Mouse (Mus musculus): ENCODE measurements around the gene Pcx. TPM values are rescaled to one million over a fixed set of nuclear protein-coding genes. Genes with fewer than 3 reads are reported as not detected.

The Pcx gene
- polyA plus RNA-seq, 1 experiment from 2014 or later = 28.9 TPM

DNA sequence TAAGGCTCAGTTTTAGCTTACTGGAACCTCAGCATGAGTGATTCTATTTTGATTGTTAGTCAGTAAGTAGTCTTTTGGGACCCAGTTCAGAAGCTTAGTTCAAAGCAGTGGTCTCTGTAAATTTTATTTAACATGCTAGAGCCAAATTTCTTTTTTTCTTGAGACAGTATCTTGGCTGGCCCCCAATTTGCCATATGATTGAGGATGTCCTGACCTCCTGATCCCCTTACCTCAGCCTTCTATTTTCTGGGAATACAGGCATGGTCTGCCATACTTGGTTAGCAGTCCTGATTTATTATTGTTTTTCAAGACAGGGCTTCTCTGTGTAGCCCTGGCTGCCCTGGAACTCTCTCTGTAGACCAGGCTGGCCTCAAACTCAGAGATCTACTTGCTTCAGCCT is 25.6 kb downstream of the Pcx start:
- ATAC-seq (ENCODE audit: low FRiP score, low TSS enrichment) = no peak
- no peak for DNase-seq (ENCODE audit: low spot score)
- no peaks in the 10 kb centered on the region for H3K9me3 ChIP-seq (ENCODE audit: control insufficient read depth, low read length)
- TF ChIP-seq EP300 (optimal IDR thresholded peaks at IDR 0.05) (no peak), CTCF (IDR thresholded peaks at IDR 0.05; ENCODE audit: low read depth) (no peak)
- H3K27me3 ChIP-seq (ENCODE audit: control insufficient read depth, insufficient read depth, low read length) = no peaks in the 10 kb centered on the region
- no peaks in the 10 kb centered on the region for H3K4me1 ChIP-seq (replicated peaks; ENCODE audit: control insufficient read depth, insufficient read depth)
- no peak overlapping the region for H3K4me2 ChIP-seq (replicated peaks; ENCODE audit: low read depth)
- no peak overlapping the region for H3K4me3 ChIP-seq (ENCODE audit: low read depth, low read length)
- no peaks in the 10 kb centered on the region for H3K36me3 ChIP-seq (ENCODE audit: control insufficient read depth, insufficient read depth, low read length)
- no peak overlapping the region for H3K9ac ChIP-seq (ENCODE audit: low read length)
- H3K27ac ChIP-seq (replicated peaks) = no peak overlapping the region; the same call in 1 of the 2 replicates

DNA sequence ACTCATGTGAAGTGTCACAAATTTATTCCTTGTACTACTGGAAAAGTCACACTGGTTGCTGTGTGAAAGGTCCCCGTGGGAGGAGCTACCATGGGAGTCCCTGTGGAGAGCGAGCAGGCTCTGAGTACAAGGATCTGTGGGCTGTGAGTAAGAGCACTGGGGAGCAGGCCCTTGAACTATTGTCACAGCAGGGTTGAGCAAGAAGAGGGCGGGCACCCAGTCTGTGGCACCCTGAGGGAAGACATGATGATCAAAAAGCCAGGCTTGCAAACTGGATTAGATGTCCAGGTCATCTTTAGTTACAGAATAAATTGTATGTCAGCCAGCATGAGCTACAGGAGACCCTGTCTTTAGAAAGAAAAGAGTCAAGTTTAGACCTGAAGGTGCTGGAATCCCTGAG is 26.3 kb downstream of the Pcx start:
- peak; percentile 47 for DNase-seq (ENCODE audit: low spot score)
- no peaks in the 10 kb centered on the region for H3K4me1 ChIP-seq (replicated peaks; ENCODE audit: control insufficient read depth, insufficient read depth)
- H3K9me3 ChIP-seq (ENCODE audit: control insufficient read depth, low read length) = no peaks in the 10 kb centered on the region
- H3K36me3 ChIP-seq (ENCODE audit: control insufficient read depth, insufficient read depth, low read length) = no peaks in the 10 kb centered on the region
- ATAC-seq (ENCODE audit: low FRiP score, low TSS enrichment) = peak; percentile 87
- no peak overlapping the region for H3K4me3 ChIP-seq (ENCODE audit: low read depth, low read length)
- H3K27me3 ChIP-seq (ENCODE audit: control insufficient read depth, insufficient read depth, low read length) = no peaks in the 10 kb centered on the region
- H3K9ac ChIP-seq (ENCODE audit: low read length) = no peak overlapping the region
- no peak overlapping the region for H3K27ac ChIP-seq (replicated peaks)
- 47% methylated on average over 3 of the region's 3 CpGs for WGBS
- no peak overlapping the region for H3K4me2 ChIP-seq (replicated peaks; ENCODE audit: low read depth)
- no peak for TF ChIP-seq CTCF (IDR thresholded peaks at IDR 0.05; ENCODE audit: low read depth)
- no peak for TF ChIP-seq EP300 (optimal IDR thresholded peaks at IDR 0.05)

DNA sequence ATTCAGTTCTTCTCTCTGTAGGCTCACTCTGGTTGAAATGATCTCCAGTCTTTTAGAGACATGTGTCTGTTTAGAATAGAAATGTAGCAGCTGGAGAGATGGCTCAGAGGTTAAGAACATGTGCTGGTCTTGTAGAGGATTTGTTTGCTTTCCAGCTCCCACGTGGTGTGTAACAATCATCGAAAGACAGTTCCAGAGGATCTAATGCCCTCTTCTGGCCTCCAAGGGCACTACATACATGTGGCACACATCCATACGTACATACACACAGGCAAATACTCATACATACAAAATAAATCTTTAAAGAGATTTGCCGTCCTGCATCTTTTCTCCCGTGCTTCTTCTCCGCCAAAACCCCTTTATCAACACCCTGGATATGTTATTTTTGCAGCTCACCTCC is 30.0 kb downstream of the Pcx start:
- H3K36me3 ChIP-seq (ENCODE audit: control insufficient read depth, insufficient read depth, low read length) = no peaks in the 10 kb centered on the region
- H3K27me3 ChIP-seq (ENCODE audit: control insufficient read depth, insufficient read depth, low read length) = no peaks in the 10 kb centered on the region
- no peak overlapping the region for H3K27ac ChIP-seq (replicated peaks)
- H3K9ac ChIP-seq (ENCODE audit: low read length) = no peak overlapping the region
- 85% methylated on average over 6 of the region's 6 CpGs for WGBS
- H3K4me1 ChIP-seq (replicated peaks; ENCODE audit: control insufficient read depth, insufficient read depth) = no peaks in the 10 kb centered on the region
- no peaks in the 10 kb centered on the region for H3K9me3 ChIP-seq (ENCODE audit: control insufficient read depth, low read length)
- ATAC-seq (ENCODE audit: low FRiP score, low TSS enrichment) = no peak
- no peak overlapping the region for H3K4me2 ChIP-seq (replicated peaks; ENCODE audit: low read depth)
- no peak for DNase-seq (ENCODE audit: low spot score)
- TF ChIP-seq CTCF (IDR thresholded peaks at IDR 0.05; ENCODE audit: low read depth) = peak; percentile 39; the same call in 1 of the 2 replicates
- no peak for TF ChIP-seq EP300 (optimal IDR thresholded peaks at IDR 0.05)
- H3K4me3 ChIP-seq (ENCODE audit: low read depth, low read length) = no peak overlapping the region

GRCm38 (mm10) chr19:4540992-4541391 is 30.7 kb downstream of the Pcx start:
- no peak overlapping the region for H3K9ac ChIP-seq (ENCODE audit: low read length)
- ATAC-seq (ENCODE audit: low FRiP score, low TSS enrichment) (no peak), DNase-seq (ENCODE audit: low spot score) (no peak)
- no peak overlapping the region for H3K27ac ChIP-seq (replicated peaks)
- TF ChIP-seq EP300 (optimal IDR thresholded peaks at IDR 0.05) (no peak), CTCF (IDR thresholded peaks at IDR 0.05; ENCODE audit: low read depth) (no peak)
- H3K4me3 ChIP-seq (ENCODE audit: low read depth, low read length) = no peak overlapping the region
- H3K36me3 ChIP-seq (ENCODE audit: control insufficient read depth, insufficient read depth, low read length) = no peaks in the 10 kb centered on the region
- no peaks in the 10 kb centered on the region for H3K27me3 ChIP-seq (ENCODE audit: control insufficient read depth, insufficient read depth, low read length)
- H3K4me1 ChIP-seq (replicated peaks; ENCODE audit: control insufficient read depth, insufficient read depth) = no peaks in the 10 kb centered on the region
- no peak overlapping the region for H3K4me2 ChIP-seq (replicated peaks; ENCODE audit: low read depth)
- no peaks in the 10 kb centered on the region for H3K9me3 ChIP-seq (ENCODE audit: control insufficient read depth, low read length)
- WGBS = 93% methylated on average over 3 of the region's 3 CpGs

DNA sequence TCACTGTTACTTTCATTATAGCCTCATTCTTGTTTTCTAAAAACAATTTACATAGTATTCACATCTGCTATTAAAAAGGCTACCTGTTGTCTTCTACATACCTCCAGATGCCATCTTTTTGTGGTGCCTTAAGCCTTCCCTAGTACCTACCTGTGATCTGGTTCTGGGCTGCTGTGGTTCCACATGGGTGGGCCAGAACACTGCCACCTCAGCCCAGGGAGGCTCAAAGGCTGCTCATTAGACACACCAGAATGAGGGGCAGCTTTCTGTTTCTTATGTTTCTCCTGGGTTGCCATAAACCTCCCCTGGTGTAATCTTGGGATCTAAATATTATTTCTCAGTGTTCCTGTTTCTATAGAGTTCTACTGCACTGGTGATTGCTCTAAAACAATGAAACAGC is 31.8 kb downstream of the Pcx start:
- Histone ChIP-seq H3K36me3 (ENCODE audit: control insufficient read depth, insufficient read depth, low read length) (no peaks in the 10 kb centered on the region), H3K27me3 (ENCODE audit: control insufficient read depth, insufficient read depth, low read length) (no peaks in the 10 kb centered on the region), H3K4me3 (ENCODE audit: low read depth, low read length) (no peak overlapping the region), H3K9ac (ENCODE audit: low read length) (no peak overlapping the region), H3K27ac (replicated peaks) (no peak overlapping the region), H3K9me3 (ENCODE audit: control insufficient read depth, low read length) (no peaks in the 10 kb centered on the region), H3K4me2 (replicated peaks; ENCODE audit: low read depth) (no peak overlapping the region), H3K4me1 (replicated peaks; ENCODE audit: control insufficient read depth, insufficient read depth) (no peaks in the 10 kb centered on the region)
- no peak for DNase-seq (ENCODE audit: low spot score)
- TF ChIP-seq EP300 (optimal IDR thresholded peaks at IDR 0.05) = no peak
- no peak for TF ChIP-seq CTCF (IDR thresholded peaks at IDR 0.05; ENCODE audit: low read depth)
- no peak for ATAC-seq (ENCODE audit: low FRiP score, low TSS enrichment)

DNA sequence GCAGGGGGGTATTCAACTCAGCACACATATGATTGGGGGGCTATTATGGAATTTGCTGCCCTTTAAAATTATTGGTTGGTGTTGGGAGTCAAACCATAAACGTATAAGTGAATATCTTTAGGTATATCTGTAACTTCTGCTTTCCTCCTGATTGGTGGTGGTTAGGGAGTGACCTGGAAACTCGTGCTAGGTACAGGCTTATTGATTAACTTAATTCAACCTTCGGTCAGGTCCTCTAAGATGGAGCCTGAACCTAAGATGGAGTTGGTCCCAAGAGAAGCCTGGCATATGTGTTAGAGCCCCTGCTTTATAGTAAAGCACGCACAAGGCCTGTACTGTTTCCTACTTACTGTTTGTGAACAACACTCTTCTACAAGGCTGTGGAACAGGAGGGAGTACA is 34.8 kb downstream of the Pcx start:
- DNase-seq (ENCODE audit: low spot score) (no peak), ATAC-seq (ENCODE audit: low FRiP score, low TSS enrichment) (no peak)
- TF ChIP-seq CTCF (IDR thresholded peaks at IDR 0.05; ENCODE audit: low read depth) = no peak
- no peak for TF ChIP-seq EP300 (optimal IDR thresholded peaks at IDR 0.05)
- Histone ChIP-seq H3K9ac (ENCODE audit: low read length) (no peak overlapping the region), H3K4me3 (ENCODE audit: low read depth, low read length) (no peak overlapping the region), H3K9me3 (ENCODE audit: control insufficient read depth, low read length) (no peaks in the 10 kb centered on the region), H3K4me1 (replicated peaks; ENCODE audit: control insufficient read depth, insufficient read depth) (no peaks in the 10 kb centered on the region), H3K27ac (replicated peaks) (no peak overlapping the region), H3K36me3 (ENCODE audit: control insufficient read depth, insufficient read depth, low read length) (no peaks in the 10 kb centered on the region), H3K27me3 (ENCODE audit: control insufficient read depth, insufficient read depth, low read length) (no peaks in the 10 kb centered on the region), H3K4me2 (replicated peaks; ENCODE audit: low read depth) (no peak overlapping the region)
- 78% methylated on average over 4 of the region's 4 CpGs for WGBS

Data from stomach, postnatal 0 days (tissue).